Mouse (Mus musculus) cerebellum, adult 8-10 months (tissue): Measurements from ENCODE around the gene Megf8.

ENCODE experiments used
- DNase-seq: peaks from one replicate; pipeline ENCODE4 v3.0.0; 2022

Megf8 gene

GRCm38 (mm10) chr7:25316532-25317445, at the start of gene Megf8:
Megf8 (plus strand) TSS chr7:25317164.
- DNase-seq, result peak; percentile 96

DNA sequence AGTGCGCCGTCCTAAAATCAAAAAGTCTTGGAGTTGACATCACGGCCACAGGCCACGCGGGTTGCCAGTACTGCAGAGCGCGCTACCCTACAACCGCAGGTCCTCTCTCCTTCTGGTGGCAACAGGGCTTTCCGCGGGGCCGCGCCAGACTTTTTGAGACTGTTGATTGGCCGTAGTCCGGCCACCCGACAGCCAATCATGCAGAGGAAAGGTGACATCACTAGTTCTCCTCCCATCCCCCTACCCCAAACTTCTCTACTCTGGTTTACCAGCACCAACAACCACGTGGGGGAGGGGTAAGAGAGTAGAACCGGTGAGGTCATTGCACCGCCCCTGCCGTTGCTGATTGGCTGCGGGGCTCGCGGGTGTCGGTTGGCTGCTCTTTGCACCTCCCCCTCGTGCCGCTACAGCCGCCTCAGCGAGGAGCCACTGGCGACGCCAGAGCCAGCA, 49.6 kb upstream of the Megf8 start, which contains the start of gene Cic:
Cic (plus strand) TSS at position 404 of the 450 bp plus-strand sequence.
- peak; percentile 99 for DNase-seq

DNA sequence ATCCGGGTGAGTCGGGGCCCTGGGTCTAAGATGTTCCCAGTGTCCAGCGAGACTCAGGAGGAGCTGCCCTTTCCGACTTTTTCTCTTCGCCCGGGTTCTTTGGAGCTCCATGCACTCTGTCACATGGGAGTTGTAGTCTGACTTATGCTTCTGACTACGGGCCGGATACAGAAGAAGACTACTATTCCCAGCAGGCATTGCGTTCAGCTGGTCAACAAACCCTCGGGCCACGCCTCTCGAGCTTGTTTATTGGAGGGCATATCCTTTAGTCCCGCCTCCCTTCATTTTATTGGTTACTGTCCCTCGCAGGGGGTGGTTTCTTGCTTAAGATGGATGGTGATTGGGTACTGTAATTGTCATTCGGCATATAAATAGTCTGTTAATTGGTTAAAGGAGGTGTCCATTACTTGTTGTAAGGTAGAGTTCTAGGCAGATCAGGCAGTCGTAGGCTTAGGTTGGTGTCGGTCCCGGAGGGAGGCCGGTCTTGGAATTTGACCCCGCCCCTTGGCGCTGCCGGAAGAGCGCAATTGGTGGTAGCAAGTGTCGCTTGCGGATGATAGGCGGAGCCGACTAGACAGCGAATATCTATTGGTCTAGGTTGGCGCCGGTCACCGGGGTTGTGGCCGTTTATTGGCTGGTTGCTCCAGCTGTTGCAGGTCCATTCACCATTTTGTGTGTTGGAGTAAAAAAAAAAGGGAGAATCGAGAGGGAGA, 49.1 kb upstream of the Megf8 start:
- DNase-seq, result peak; percentile 99

GRCm38 (mm10) chr7:25268588-25268987, 48.4 kb upstream of the Megf8 start:
- DNase-seq, result no peak

DNA sequence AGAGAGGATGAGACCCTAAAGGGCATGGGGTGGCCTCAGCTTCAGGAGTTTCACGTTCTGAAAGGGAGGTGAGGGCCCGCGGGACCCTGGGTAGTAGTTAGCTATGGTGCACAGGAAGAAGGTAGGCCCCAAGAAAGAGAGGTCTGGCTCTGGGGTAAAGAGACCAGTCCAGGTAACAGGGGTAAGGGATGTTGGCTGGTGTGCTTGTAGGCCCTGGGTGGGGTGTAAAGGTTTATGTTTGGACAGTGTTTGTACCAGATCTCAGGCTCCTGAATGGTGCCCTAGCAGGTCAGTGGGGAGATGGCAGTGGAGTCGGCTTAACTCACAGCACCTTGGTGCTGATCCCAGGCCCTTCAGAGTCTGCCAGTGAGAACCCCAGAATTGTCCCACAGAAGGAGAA, 47.9 kb upstream of the Megf8 start:
- peak; percentile 50 for DNase-seq

DNA sequence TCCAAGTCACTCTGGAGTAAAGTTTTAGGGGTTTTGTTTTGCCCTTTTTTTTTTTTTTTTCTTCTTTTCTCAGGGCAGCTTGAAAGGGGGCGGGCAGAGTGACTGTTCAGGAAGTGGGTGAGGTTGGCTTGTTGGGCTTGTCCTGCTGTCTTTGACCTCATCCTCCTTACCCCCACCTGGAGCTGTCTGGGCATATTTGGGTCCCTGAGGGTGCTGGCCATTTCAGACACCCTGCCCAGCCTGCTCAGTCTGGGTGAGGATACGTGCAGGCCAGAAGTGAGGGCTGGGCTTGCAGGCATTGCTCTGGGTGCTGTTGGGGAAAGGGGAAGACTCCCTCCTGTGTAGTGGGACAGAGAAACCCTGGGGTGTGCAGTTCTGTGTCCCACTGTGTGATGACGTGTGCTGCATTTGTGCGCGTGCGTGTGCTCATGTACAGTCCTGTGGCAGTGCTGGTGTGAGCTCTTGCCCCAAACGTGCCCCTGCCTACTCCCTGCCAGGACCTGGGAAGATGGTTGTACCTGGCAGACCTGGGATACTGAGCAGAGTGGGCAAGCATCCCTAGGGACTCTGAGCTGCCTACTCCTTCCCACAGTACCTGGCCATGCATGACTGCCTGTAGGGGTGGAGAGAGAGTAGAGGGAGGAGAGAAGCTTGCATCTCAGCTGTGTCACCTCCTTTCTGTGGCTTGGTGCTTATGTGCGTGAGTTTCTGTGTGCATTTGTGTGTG, 47.3 kb upstream of the Megf8 start:
- DNase-seq, result peak; percentile 36

DNA sequence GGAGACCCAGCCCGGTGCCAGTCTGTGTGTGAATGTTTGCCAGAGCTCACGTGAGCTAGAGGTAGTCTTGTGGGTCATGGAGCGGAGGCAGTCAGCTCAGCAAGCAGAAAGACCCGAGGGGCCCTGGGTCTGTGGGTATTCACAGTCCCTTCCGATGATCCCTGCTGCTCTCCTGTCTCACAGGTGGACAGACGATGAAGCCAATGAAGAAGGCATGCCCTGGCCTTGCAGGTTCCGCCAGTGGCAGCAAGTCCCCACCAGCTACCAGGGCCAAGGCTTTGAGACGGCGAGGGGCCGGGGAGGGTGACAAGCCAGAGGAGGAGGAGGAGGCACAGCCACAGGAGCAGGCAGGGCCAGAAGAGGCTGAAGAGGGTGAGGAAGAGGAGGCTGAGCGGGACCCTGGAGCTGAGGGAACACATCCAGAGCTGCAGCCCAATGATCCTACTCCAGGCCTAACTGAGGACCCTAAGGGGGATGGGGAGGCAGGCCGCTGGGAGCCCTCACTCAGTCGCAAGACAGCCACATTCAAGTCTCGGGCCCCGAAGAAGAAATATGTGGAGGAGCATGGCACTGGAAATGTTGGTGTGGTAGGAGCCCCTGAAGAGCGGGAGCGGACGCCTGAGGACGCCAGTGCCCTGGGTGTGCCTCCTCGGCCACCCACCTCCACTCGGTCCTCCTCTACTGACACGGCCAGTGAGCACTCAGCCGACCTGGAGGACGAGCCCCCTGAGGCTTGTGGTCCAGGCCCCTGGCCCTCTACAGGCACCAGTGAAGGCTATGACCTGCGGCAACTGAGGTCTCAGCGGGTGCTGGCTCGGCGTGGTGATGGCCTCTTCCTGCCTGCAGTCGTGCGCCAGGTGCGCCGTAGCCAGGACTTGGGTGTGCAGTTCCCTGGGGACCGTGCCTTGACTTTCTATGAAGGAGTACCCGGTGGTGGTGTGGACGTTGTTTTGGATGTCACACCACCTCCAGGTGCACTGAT, 46.0 kb upstream of the Megf8 start:
- DNase-seq, result peak; percentile 45

DNA sequence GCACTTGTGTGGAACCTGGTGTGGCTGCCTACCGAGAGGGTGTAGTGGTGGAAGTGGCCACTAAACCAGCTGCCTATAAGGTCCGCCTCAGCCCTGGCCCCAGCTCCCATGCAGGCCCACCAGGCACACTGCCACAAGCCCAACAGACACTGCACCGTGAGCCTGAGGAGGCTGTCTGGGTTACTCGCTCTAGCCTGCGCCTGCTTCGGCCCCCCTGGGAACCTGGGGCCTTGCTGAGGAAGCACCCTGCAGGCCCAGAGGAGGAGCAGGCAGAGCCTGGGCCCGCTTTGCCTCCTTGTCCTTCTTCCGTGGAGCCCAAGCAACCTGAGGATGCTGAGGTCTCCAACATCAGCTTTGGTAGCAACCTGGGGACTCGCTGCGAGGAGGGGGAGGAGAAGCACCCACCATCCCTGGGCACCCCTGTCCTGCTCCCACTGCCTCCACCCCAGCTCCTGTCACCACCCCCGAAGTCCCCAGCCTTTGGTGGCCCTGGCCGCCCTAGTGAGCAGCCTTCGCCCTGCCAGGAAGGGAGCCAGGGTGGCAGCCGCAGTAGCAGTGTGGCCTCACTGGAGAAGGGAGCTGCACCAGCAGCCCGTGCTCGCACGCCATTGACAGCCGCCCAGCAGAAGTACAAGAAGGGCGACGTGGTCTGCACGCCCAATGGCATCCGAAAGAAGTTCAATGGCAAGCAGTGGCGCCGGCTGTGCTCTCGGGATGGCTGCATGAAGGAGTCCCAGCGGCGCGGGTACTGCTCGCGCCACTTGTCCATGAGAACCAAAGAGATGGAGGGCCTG, 45.1 kb upstream of the Megf8 start:
- peak; percentile 29 for DNase-seq

DNA sequence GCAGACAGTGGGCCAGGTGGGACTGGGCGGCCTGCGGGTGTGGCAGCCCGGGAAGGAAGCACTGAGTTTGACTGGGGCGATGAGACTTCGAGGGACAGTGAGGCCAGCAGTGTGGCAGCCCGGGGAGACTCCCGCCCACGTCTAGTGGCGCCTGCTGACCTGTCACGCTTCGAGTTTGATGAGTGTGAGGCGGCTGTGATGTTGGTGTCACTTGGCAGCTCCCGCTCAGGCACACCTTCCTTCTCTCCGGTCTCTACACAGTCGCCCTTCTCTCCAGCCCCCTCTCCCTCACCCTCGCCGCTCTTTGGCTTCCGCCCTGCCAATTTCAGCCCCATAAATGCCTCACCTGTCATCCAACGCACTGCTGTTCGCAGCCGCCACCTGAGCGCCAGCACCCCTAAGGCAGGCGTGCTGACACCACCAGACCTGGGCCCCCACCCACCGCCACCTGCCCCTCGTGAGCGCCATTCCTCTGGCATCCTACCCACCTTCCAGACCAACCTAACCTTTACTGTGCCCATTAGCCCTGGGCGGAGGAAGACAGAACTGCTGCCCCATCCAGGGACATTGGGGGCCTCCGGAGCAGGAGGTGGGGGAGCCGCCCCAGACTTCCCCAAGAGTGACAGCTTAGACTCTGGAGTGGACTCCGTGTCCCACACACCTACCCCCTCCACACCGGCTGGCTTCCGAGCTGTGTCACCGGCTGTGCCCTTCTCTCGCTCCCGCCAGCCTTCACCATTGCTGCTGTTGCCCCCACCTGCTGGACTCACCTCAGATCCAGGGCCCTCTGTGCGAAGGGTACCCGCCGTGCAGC, 44.3 kb upstream of the Megf8 start:
- DNase-seq, result no peak

GRCm38 (mm10) chr7:25273259-25274241, 43.4 kb upstream of the Megf8 start:
- DNase-seq, result peak; percentile 42

DNA sequence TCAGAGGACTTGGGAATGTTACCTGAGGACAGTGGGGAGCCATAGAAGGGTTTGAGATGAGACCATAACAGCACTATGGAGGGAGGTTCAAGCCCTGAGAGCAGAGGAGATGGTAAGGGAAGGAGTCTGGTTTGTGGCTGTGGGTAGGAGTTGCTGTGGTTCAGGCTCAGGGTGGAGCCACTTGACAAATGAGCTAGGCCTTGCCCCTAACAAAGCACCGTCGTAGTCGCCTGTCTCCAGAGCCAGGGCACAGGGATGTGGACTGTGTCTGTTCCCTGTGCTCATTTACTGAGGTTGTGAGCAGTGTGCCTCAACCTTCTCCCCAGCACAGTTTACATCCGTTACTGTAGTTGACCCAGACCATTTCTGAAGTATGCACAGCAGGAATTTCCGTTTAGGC, 42.4 kb upstream of the Megf8 start:
- no peak for DNase-seq

DNA sequence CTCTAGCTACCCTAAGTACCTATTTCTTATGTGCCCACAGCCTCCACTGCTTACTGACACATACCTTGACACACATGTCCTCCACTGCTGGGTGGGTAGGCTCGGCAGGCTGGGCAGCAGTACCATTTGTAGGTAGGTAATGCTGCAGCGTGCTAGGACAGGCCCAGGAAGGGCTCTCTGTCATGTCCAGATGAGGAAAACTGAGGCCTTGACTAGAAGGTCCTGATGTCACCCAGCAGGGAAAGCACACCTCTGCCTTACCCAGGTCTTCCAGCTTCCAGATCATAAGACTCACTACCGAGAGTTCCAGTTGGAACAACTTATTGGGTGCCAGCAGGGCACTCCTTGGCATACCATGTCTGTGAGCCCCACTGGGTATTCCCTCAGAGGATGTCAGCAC, 42.0 kb upstream of the Megf8 start:
- DNase-seq, result no peak

- no peak for DNase-seq
These were observed 41.2 kb upstream of the Megf8 start for GRCm38 (mm10) chr7:25275555-25276298.

DNA sequence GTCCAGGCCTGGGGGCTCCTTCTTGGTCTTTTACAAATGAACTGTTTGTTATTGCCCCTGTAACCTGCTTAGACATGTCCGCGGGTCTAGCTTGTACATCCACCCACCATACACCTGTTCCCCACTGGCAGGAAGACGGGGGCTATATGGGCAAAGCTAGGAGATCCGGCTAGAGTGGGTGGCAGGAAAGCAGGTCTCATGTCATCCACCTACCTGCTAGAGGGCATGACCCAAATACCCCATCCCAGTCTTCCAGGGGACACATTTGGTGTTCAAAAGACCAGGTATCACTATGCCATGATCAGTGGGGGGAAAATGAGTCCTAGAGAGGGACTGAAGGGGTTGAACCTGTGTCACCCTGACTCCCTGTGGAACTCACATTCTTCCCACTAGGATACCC, 39.6 kb upstream of the Megf8 start:
- no peak for DNase-seq

- no peak for DNase-seq
These were observed 39.0 kb upstream of the Megf8 start for GRCm38 (mm10) chr7:25277998-25278340.

GRCm38 (mm10) chr7:25278341-25279075, 38.5 kb upstream of the Megf8 start:
- DNase-seq, result peak; percentile 87

DNA sequence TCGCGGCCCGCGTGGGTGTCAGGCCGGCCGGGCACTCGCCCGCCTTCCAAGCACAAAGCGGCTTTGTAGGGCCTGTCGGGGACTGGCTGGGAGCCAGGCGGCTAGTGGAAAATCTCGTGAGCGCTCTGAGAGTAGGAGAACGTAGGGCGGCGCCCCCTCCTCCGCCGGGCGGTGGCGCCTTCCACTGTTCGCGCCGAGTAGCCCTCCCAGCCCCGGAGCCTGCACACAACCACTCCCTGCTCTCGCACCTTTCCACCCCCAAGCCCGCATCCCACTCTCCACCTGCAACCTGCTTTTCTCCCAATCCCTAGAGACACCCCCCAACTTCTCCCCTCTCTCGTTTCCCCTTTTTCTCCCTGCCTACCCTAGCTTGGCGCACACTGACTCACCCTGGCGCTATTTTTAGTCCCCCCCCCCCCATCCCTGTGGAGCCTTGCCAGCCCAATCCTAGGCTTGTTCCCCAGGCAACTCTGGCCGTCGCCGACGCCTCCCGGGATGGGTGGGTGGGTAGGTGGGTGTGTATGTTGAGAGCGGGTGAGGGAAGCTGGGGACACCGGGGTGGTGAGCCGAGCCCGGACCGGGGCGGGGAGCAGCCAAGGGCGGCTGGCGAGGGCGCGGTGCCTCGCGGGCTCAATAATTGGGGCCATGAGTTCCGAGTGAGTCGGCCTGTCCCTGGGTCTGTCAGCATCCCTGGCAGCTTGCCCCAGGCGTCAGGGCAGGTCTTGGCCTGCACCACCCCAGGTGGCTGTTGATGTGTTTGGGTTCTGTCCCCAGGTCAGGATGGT, 37.7 kb upstream of the Megf8 start:
- peak; percentile 91 for DNase-seq
